Mouse (Mus musculus) megakaryocyte, embryonic 14.5 days (primary cell): Measurements from ENCODE around the gene 4930452B06Rik. TPM values are rescaled to one million over a fixed set of nuclear protein-coding genes. Genes with fewer than 3 reads are reported as not detected.

Experiments
- H3K27me3 ChIP-seq: replicated peaks from 2 replicates; pipeline ENCODE3; 2012; ENCODE audit warnings: inconsistent platforms
- H3K36me3 ChIP-seq: replicated peaks from 2 replicates; pipeline ENCODE3; 2012; ENCODE audit warnings: low read length, inconsistent platforms, mixed read lengths
- H3K4me1 ChIP-seq: 2 replicates; pipeline ENCODE4 v1.6.1; 2012; ENCODE audit warnings: inconsistent platforms
- H3K4me3 ChIP-seq: replicated peaks from 2 replicates; pipeline ENCODE3; 2012; ENCODE audit warnings: moderate library complexity, mild to moderate bottlenecking, inconsistent platforms
- H3K9me3 ChIP-seq: 2 replicates; pipeline ENCODE4 v1.6.1; 2012; ENCODE audit warnings: inconsistent platforms
- FLI1 ChIP-seq: IDR thresholded peaks from 2 replicates; pipeline ENCODE4 v1.6.1; 2012; ENCODE audit warnings: low read length, inconsistent platforms, mixed read lengths
- GATA1 ChIP-seq: IDR thresholded peaks from 3 replicates; pipeline ENCODE4 v1.6.1; 2012; ENCODE audit warnings: mixed read lengths, low read length, inconsistent platforms, borderline replicate concordance
- polyA plus RNA-seq: library from polyadenylated mRNA; stranded (reverse); fragments of >175 nt; gene quantifications from 2 replicates; pipeline ENCODE4 v1.2.3, GENCODE M21; 2012; ENCODE audit warnings: low replicate concordance; ENCODE audit not compliant: insufficient read depth

Gene 4930452B06Rik
- not detected in 2 replicates for polyA plus RNA-seq

GRCm38 (mm10) chr14:8665636-8666411 is at the start of gene 4930452B06Rik:
4930452B06Rik (minus strand) TSS chr14:8666240.
- no peaks in the 10 kb centered on the region for H3K4me1 ChIP-seq
- peak within 1 kb of the TSS; percentile 28 for H3K4me3 ChIP-seq
- peaks cover 11% of the 10 kb centered on the region for H3K27me3 ChIP-seq
- H3K36me3 ChIP-seq: no peaks in the 10 kb centered on the region
- peaks cover 3% of the 10 kb centered on the region; the same call in 1 of the 2 replicates for H3K9me3 ChIP-seq
- TF ChIP-seq GATA1 (no peak), FLI1 (no peak)

GRCm38 (mm10) chr14:8712674-8713073 is 46.6 kb upstream of the 4930452B06Rik start:
- H3K4me1 ChIP-seq: no peaks in the 10 kb centered on the region
- no peak overlapping the region for H3K4me3 ChIP-seq
- H3K36me3 ChIP-seq: no peaks in the 10 kb centered on the region
- TF ChIP-seq FLI1 (no peak), GATA1 (no peak)
- H3K9me3 ChIP-seq: peaks cover 3% of the 10 kb centered on the region; the same call in 1 of the 2 replicates
- no peaks in the 10 kb centered on the region for H3K27me3 ChIP-seq

DNA sequence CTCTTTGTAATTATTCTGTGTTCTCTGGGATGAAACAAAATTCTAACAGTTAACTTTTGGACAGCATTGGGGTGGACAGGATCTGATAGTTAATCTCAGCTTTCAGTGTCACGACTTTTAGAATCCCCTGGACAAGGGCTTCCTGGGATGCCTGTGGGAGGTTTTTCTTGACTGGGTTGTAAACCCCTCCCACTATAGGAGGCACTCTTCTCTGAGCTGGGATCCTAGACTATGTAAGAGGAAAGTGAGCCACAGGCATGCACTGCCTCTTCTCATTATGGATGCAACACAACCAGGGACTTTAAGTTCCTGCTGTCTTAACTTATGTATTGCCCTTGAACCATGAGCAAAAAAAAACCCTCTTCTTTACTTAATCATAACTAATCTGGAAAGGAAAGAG is 23.4 kb upstream of the 4930452B06Rik start:
- H3K4me3 ChIP-seq: no peak overlapping the region
- H3K36me3 ChIP-seq: no peaks in the 10 kb centered on the region
- TF ChIP-seq GATA1: no peak
- no peak for TF ChIP-seq FLI1
- no peaks in the 10 kb centered on the region for H3K9me3 ChIP-seq
- H3K27me3 ChIP-seq: no peaks in the 10 kb centered on the region
- H3K4me1 ChIP-seq: no peaks in the 10 kb centered on the region

GRCm38 (mm10) chr14:8688462-8688861 is 22.4 kb upstream of the 4930452B06Rik start:
- Histone ChIP-seq H3K36me3 (no peaks in the 10 kb centered on the region), H3K27me3 (no peaks in the 10 kb centered on the region), H3K4me1 (no peaks in the 10 kb centered on the region), H3K4me3 (no peak overlapping the region), H3K9me3 (no peaks in the 10 kb centered on the region)
- TF ChIP-seq GATA1: no peak
- no peak for TF ChIP-seq FLI1

GRCm38 (mm10) chr14:8686185-8686584 is 20.1 kb upstream of the 4930452B06Rik start:
- Histone ChIP-seq H3K36me3 (no peaks in the 10 kb centered on the region), H3K4me3 (no peak overlapping the region), H3K9me3 (no peaks in the 10 kb centered on the region), H3K27me3 (no peaks in the 10 kb centered on the region), H3K4me1 (no peaks in the 10 kb centered on the region)
- TF ChIP-seq GATA1: no peak
- no peak for TF ChIP-seq FLI1

DNA sequence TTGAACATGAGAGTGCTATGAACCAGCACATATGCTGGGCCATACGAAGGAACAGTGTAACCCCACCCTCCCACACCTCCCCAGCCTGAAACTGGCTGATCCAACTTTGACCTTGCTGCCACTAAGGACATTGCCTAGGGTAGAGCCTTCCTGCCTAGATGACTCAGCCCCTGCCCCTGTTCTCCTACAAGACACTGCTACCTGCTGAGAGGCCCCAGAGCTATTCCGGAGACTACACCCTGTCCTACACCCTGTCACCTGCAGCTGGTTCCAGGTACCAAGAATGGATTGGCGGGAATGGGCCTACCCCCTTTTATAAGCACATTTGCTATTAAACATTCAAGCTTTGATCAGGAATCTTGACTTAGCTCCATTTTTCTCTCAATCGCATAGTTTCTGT is 13.9 kb upstream of the 4930452B06Rik start:
- TF ChIP-seq GATA1 (no peak), FLI1 (no peak)
- Histone ChIP-seq H3K27me3 (no peaks in the 10 kb centered on the region), H3K4me1 (no peaks in the 10 kb centered on the region), H3K9me3 (peaks cover 9% of the 10 kb centered on the region), H3K36me3 (no peaks in the 10 kb centered on the region), H3K4me3 (no peak overlapping the region)

GRCm38 (mm10) chr14:8660359-8660758 is 5.7 kb downstream of the 4930452B06Rik start:
- Histone ChIP-seq H3K4me3 (no peak overlapping the region), H3K9me3 (no peaks in the 10 kb centered on the region), H3K27me3 (no peaks in the 10 kb centered on the region), H3K4me1 (no peaks in the 10 kb centered on the region), H3K36me3 (no peaks in the 10 kb centered on the region)
- TF ChIP-seq GATA1: no peak
- no peak for TF ChIP-seq FLI1

- H3K4me1 ChIP-seq: no peaks in the 10 kb centered on the region
- peaks cover 3% of the 10 kb centered on the region for H3K9me3 ChIP-seq
- TF ChIP-seq FLI1: no peak
- no peak for TF ChIP-seq GATA1
- H3K27me3 ChIP-seq: no peaks in the 10 kb centered on the region
- no peaks in the 10 kb centered on the region for H3K36me3 ChIP-seq
- H3K4me3 ChIP-seq: no peak overlapping the region
Measured at GRCm38 (mm10) chr14:8641650-8642279, 24.3 kb downstream of the 4930452B06Rik start.

- TF ChIP-seq GATA1: no peak
- no peak for TF ChIP-seq FLI1
- H3K4me1 ChIP-seq: no peaks in the 10 kb centered on the region
- H3K4me3 ChIP-seq: no peak overlapping the region
- H3K36me3 ChIP-seq: no peaks in the 10 kb centered on the region
- peaks cover 4% of the 10 kb centered on the region for H3K9me3 ChIP-seq
- no peaks in the 10 kb centered on the region for H3K27me3 ChIP-seq
Measured at GRCm38 (mm10) chr14:8632211-8632610, 33.8 kb downstream of the 4930452B06Rik start.

DNA sequence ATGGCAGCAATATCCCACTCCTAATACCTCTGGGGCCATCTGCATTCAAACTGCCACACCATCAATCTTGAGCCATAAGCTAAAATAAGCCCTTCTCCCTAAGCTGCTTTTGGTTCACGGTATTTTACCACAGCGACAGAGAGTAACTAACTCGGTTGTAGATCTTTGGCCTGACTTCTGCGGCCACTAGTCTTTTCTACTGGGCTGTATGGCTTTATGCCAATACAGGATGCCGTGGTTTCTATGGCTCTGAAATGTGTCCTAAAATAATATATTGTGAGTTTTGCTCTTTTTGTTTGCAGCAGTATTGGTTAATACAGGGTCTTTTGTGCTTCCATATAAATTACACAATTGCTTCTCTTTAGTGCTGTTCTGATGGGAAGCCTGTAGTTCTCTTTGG is 37.6 kb downstream of the 4930452B06Rik start:
- H3K27me3 ChIP-seq: no peaks in the 10 kb centered on the region
- H3K4me3 ChIP-seq: no peak overlapping the region
- no peaks in the 10 kb centered on the region for H3K36me3 ChIP-seq
- TF ChIP-seq GATA1 (no peak), FLI1 (no peak)
- H3K4me1 ChIP-seq: no peaks in the 10 kb centered on the region
- peaks cover 13% of the 10 kb centered on the region for H3K9me3 ChIP-seq
